Mouse (Mus musculus): Measurements from ENCODE around the gene Wfdc18. TPM values are rescaled to one million over a fixed set of nuclear protein-coding genes. Genes with fewer than 3 reads are reported as not detected.

Wfdc18 gene
- 0.89 TPM in 1 of 2 replicates, not detected in the other for polyA plus RNA-seq (2012; rRNA removed)

DNA sequence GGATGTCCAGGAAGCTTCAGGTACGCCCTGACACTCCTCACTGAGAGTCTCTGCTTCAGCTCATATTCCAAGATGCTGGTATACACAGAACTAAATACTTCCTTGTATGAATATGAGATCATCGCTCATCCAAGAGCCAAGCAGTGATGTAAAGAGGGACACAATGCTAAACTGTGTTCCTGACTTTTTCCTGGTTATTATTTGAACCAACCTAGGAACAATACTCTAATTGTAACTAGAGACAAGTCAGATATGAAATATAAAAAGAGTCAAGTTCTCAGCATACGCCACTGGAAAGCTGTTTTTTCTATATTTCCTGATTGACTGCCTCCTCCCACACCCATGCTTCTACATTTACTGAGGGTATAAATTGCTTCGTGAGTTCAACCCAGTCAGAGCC, at the start of gene Wfdc18:
Gene Wfdc18 (plus strand): TSS at position 301 of the 400 bp plus-strand sequence.

DNA sequence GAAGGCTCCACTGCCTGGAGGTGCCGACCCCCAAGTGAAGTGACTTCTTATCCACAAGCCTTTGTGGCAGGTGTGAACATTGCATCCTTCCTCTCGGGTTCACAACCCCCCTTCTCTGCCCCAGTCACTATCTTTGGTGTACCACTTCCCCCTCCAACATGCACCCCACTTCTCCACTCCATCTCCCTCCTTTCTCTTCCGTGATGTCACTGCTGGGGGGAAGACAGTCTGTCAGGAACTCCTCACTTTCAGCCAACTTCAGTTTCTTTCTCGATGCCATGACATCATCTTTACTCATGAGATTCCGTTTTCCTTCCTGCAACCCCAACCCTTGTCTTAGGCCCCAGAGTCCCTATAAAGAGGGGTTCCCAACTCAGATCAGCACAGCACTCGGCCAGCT, 46.6 kb upstream of the Wfdc18 start, which contains the start of gene Ccl4:
Gene Ccl4 (plus strand): TSS at position 381 of the 400 bp plus-strand sequence.

DNA sequence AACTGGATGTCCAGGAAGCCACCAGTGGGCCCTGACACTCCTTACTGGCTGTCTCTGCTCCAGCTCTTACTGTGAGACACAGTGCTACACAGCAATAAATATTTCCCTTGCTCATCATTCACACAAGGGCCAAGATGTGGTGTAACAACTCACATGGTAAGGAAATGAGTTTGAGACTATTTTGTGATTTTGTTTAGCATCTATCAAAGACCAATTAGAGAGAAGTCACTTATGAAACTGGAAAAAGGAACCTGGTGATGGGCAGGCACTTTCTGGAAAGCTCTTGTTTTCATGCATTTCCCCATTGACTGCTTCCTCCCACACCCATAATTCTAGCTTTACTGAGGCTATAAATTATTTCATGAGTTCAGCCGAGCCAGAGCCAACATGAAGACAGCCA, 5.1 kb upstream of the Wfdc18 start, which contains the start of gene Wfdc17:
Gene Wfdc17 (plus strand): TSS at position 287 of the 400 bp plus-strand sequence.

DNA sequence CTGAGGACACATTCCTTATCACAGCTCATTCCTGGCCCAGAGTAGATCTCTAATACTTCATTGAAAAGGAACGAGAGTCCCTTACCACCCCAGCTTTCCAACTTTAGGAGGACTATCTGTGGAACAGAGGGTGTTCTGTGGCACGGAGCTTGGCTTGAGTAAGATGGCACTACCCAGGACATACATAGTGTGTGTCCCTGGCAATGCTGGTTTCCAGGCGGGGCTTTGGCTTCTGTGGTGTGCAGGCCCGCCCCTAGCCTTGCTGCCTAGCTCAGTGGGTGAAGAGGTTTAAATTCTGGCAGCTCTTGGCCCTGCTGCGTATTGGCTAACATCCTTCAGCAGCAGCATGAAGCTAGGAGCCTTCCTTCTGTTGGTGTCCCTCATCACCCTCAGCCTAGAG, 37.9 kb downstream of the Wfdc18 start, which contains the start of gene Wfdc21:
Gene Wfdc21 (plus strand): TSS at position 260 of the 400 bp plus-strand sequence.

DNA sequence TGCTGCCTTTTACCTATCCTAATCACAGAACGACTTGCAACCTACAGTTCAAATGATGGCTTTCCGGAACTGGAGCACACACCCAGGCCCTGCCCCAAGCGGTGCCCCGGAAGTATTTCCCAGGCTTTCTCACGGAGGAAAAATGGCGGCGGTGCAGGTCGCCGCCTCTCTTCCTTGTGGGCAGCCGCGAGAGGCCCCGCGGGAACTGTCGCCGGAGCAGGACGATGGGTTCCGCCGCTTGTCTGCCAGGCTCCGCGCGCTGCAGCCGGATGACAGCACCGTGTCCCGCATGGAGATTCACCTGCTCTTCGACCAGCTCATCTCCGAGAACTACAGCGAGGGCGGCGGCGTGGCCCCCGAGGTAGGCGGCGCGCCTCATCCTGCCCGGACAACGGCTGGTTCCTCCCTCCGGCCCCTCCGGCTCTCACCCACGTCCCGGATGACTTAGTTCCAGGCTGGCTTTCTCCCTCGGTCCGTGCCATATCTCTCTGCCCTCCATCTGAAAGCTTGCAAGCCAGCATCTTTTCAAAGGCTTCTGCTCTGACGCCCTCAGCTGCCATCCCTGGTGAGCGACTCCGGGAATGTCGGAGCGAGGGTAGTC, 44.9 kb downstream of the Wfdc18 start, which contains the start of gene Heatr6:
Gene Heatr6 (plus strand): TSS at position 116 of the 601 bp plus-strand sequence.

Other genes with a start within 250 kb of the Wfdc18 start
- 18.1 and 24.2 TPM in 2 replicates for gene Mmp28, start 245.9 kb upstream of the Wfdc18 start, polyA plus RNA-seq (2012; rRNA removed)
- gene Taf15, start 235.9 kb upstream of the Wfdc18 start, polyA plus RNA-seq (2012; rRNA removed): 0.61 and 1.8 TPM in 2 replicates
- gene Heatr9, start 186.8 kb upstream of the Wfdc18 start, polyA plus RNA-seq (2012; rRNA removed): not detected in 2 replicates
- gene Ccl5, start 178.5 kb upstream of the Wfdc18 start, polyA plus RNA-seq (2012; rRNA removed): 9.1 and 12.4 TPM in 2 replicates
- gene Ccl9, start 130.4 kb upstream of the Wfdc18 start, polyA plus RNA-seq (2012; rRNA removed): 0.47 and 0.59 TPM in 2 replicates
- 4.9 and 9.6 TPM in 2 replicates for gene Ccl6, start 115.9 kb upstream of the Wfdc18 start, polyA plus RNA-seq (2012; rRNA removed)
- gene Rpl9-ps1, start 63.4 kb upstream of the Wfdc18 start, polyA plus RNA-seq (2012; rRNA removed): not detected in 2 replicates
- 0.53 and 0.76 TPM in 2 replicates for gene Ccl3, start 59.7 kb upstream of the Wfdc18 start, polyA plus RNA-seq (2012; rRNA removed)
- gene Ccl4, start 46.4 kb upstream of the Wfdc18 start, polyA plus RNA-seq (2012; rRNA removed): 0.25 and 1.1 TPM in 2 replicates
- gene Wfdc17, start 5.0 kb upstream of the Wfdc18 start, polyA plus RNA-seq (2012; rRNA removed): 0.70 TPM in 1 of 2 replicates, not detected in the other
- gene Wfdc21, start 37.9 kb downstream of the Wfdc18 start, polyA plus RNA-seq (2012; rRNA removed): 23.2 and 38.7 TPM in 2 replicates
- 7.7 and 7.9 TPM in 2 replicates for gene Heatr6, start 44.7 kb downstream of the Wfdc18 start, polyA plus RNA-seq (2012; rRNA removed)
- 10.0 and 14.3 TPM in 2 replicates for gene Hnf1b, start 141.0 kb downstream of the Wfdc18 start, polyA plus RNA-seq (2012; rRNA removed)
- gene Ddx52, start 233.0 kb downstream of the Wfdc18 start, polyA plus RNA-seq (2012; rRNA removed): 0.32 and 0.47 TPM in 2 replicates